Mouse (Mus musculus) midbrain, embryonic 10.5 days (tissue): ENCODE measurements around the gene Pgd. TPM values are rescaled to one million over a fixed set of nuclear protein-coding genes. Genes with fewer than 3 reads are reported as not detected.
A peak's percentile ranks its signal among the peaks of the same experiment; 100 is the strongest.
"Not testable (repeated sequence)": the region's sequence is repeated elsewhere in the genome, so short reads cannot be mapped to it uniquely, and the experiment has no call there.

ENCODE experiments used
- DNase-seq: peaks from one replicate; pipeline ENCODE4 v3.0.0-alpha.2; 2017; ENCODE audit warnings: low spot score
- H3K27ac ChIP-seq: fragments of 300-500 bp; sonication (generic); replicated peaks from 2 replicates; pipeline ENCODE4 v1.5.1; 2016; ENCODE audit warnings: mild to moderate bottlenecking
- H3K27me3 ChIP-seq: fragments of 300-500 bp; sonication (generic); 2 replicates; pipeline ENCODE4 v1.6.1; 2016; ENCODE audit warnings: low read depth, mild to moderate bottlenecking; ENCODE audit not compliant: poor library complexity, severe bottlenecking
- H3K36me3 ChIP-seq: fragments of 300-500 bp; sonication (generic); 2 replicates; pipeline ENCODE4 v1.6.1; 2016; ENCODE audit warnings: mild to moderate bottlenecking, moderate library complexity
- H3K4me1 ChIP-seq: fragments of 300-500 bp; sonication (generic); 2 replicates; pipeline ENCODE4 v1.6.1; 2016
- H3K4me3 ChIP-seq: fragments of 300-500 bp; sonication (generic); 2 replicates; pipeline ENCODE4 v1.5.1; 2016; ENCODE audit warnings: mild to moderate bottlenecking, moderate library complexity
- H3K9me3 ChIP-seq: fragments of 300-500 bp; sonication (generic); replicated peaks from 2 replicates; pipeline ENCODE4 v1.6.1; 2016; ENCODE audit warnings: mild to moderate bottlenecking
- WGBS: fragments of 180-500 bp; shearing (Covaris S2); methylation state at CpG from one replicate; pipeline ENCODE4 v1.1.7; 2016; 5-methylcytosine and 5-hydroxymethylcytosine counted together
- polyA plus RNA-seq: library from polyadenylated mRNA; unstranded; fragments of >200 nt; fragmentation: Nextera tagmentation; extraction: Ambion mirVana; gene quantifications from 2 replicates; pipeline ENCODE4 v1.2.1, GENCODE M21; 2016

Gene Pgd
- polyA plus RNA-seq, result 168 TPM in 2 replicates

- DNase-seq, result peak; percentile 97
- no peaks in the 10 kb centered on the region for H3K9me3 ChIP-seq
- H3K36me3 ChIP-seq, result peaks cover 39% of the 10 kb centered on the region
- under 1% methylated on average over 59 of the region's 59 CpGs for WGBS
- H3K27ac ChIP-seq, result peak within 1 kb of the TSS; percentile 87
- H3K4me1 ChIP-seq, result peaks cover 29% of the 10 kb centered on the region
- peak within 1 kb of the TSS; percentile 80 for H3K4me3 ChIP-seq
- no peaks in the 10 kb centered on the region for H3K27me3 ChIP-seq
Observed at GRCm38 (mm10) chr4:149166215-149166946, at the start of gene Pgd. TSS of gene Pgd (minus strand) at chr4:149166771.

GRCm38 (mm10) chr4:149215982-149216381 lies 49.4 kb upstream of the Pgd start:
- Histone ChIP-seq H3K36me3 (peaks cover 92% of the 10 kb centered on the region), H3K4me1 (peaks cover 30% of the 10 kb centered on the region), H3K9me3 (peaks cover 7% of the 10 kb centered on the region; the same call in 1 of the 2 replicates), H3K4me3 (no peak overlapping the region), H3K27me3 (no peaks in the 10 kb centered on the region), H3K27ac (no peak overlapping the region)
- 94% methylated on average over 9 of the region's 9 CpGs for WGBS
- DNase-seq, result no peak

- whole genome bisulfite sequencing, result 63% methylated on average over 2 of the region's 2 CpGs
- Histone ChIP-seq H3K27me3 (no peaks in the 10 kb centered on the region), H3K9me3 (peaks cover 7% of the 10 kb centered on the region; the same call in 1 of the 2 replicates), H3K4me1 (peaks cover 24% of the 10 kb centered on the region), H3K36me3 (peaks cover 92% of the 10 kb centered on the region), H3K27ac (no peak overlapping the region), H3K4me3 (no peak overlapping the region)
- DNase-seq, result no peak
Observed at GRCm38 (mm10) chr4:149215397-149215796, 48.8 kb upstream of the Pgd start.

DNA sequence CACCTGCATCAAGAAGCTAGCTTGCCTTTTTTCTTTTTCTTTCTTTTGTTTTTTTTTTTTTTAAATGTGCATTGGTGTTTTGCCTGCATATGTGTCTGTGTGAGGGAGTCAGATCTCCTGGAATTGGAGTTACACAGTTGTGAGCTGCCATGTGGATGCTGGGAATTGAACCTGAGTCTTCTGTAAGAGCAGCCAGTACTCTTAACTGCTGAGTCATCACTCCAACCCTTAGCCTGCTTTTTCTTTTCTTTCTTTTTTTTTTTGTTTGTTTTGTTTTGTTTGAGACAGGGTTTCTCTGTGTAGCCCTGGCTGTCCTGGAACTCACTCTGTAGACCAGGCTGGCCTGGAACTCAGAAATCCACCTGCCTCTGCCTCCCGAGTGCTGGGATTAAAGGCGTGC lies 47.9 kb upstream of the Pgd start:
- DNase-seq, H3K9me3 ChIP-seq, H3K27ac ChIP-seq, H3K4me3 ChIP-seq, H3K27me3 ChIP-seq: not testable (repeated sequence)
- 100% methylated on average over 2 of the region's 2 CpGs for WGBS
- Histone ChIP-seq H3K36me3 (peaks cover 92% of the 10 kb centered on the region), H3K4me1 (peaks cover 15% of the 10 kb centered on the region)

GRCm38 (mm10) chr4:149213466-149213865 lies 46.9 kb upstream of the Pgd start:
- H3K4me1 ChIP-seq, result peaks cover 12% of the 10 kb centered on the region; the same call in 1 of the 2 replicates
- no peak for DNase-seq
- H3K27ac ChIP-seq, result no peak overlapping the region
- peaks cover 7% of the 10 kb centered on the region; the same call in 1 of the 2 replicates for H3K9me3 ChIP-seq
- H3K36me3 ChIP-seq, result peaks cover 91% of the 10 kb centered on the region
- H3K4me3 ChIP-seq, result no peak overlapping the region
- 94% methylated on average over 9 of the region's 9 CpGs for WGBS
- H3K27me3 ChIP-seq, result no peaks in the 10 kb centered on the region

DNA sequence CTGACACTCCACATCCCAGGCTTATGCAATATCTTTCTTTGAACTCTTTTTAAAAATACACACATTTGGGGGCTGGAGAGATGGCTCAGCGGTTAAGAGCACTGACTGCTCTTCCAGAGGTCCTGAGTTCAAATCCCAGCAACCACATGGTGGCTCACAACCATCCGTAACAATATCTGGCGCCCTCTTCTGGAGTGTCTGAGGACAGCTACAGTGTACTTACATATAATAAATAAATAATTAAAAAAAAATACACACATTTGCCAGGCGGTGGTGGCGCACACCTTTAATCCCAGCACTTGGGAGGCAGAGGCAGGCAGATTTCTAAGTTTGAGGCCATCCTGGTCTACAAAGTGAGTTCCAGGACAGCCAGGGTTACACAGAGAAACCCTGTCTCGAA lies 44.9 kb upstream of the Pgd start:
- not testable (repeated sequence) for H3K4me3 ChIP-seq, H3K27ac ChIP-seq, H3K9me3 ChIP-seq, H3K27me3 ChIP-seq, DNase-seq
- 92% methylated on average over 6 of the region's 6 CpGs for WGBS
- Histone ChIP-seq H3K4me1 (peaks cover 12% of the 10 kb centered on the region; the same call in 1 of the 2 replicates), H3K36me3 (peaks cover 93% of the 10 kb centered on the region)

DNA sequence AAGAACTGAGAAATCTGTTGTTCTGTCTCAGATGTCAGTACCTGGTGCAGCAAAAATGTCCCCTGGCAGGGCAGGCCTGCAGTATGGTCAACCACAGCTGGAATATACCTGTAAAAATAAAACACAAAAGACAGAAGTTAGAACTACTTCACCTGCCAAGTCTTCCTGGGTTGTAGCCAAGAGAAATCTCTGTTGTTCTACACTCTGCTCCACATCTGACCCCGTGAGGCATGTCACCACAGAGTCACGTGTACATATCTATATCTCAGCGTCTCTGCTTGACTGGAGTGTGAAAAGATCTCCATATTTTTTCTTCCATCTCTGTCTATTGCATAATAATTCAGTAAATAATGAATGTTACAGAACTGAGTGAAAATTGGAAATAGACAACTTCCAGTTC lies 35.9 kb upstream of the Pgd start:
- no peaks in the 10 kb centered on the region for H3K4me1 ChIP-seq
- WGBS, result 91% methylated on average over 3 of the region's 3 CpGs
- H3K9me3 ChIP-seq, result no peaks in the 10 kb centered on the region
- no peak overlapping the region for H3K4me3 ChIP-seq
- no peaks in the 10 kb centered on the region for H3K27me3 ChIP-seq
- H3K36me3 ChIP-seq, result peaks cover 94% of the 10 kb centered on the region
- DNase-seq, result no peak
- no peak overlapping the region for H3K27ac ChIP-seq

DNA sequence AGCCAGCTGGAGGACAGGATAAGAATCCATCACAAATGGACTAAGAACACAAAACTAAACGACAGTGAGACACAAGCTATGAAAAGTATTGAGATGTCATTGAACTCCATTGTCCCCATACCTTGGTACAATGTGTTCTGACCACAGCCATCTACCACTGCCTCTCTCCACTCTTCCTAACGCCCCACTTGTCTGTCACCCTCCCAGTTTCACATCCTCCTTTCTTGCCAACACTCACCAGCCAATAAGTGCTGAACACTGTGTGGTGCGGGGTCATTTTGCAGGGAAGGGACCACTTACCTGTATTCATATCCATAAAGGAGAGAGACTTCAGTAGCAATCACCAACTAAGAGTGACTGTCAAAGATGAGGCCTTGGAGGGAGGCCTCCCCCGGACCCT lies 34.5 kb upstream of the Pgd start:
- H3K4me1 ChIP-seq, result no peaks in the 10 kb centered on the region
- no peaks in the 10 kb centered on the region for H3K27me3 ChIP-seq
- H3K27ac ChIP-seq, result no peak overlapping the region
- no peak overlapping the region for H3K4me3 ChIP-seq
- no peaks in the 10 kb centered on the region for H3K9me3 ChIP-seq
- WGBS, result 94% methylated on average over 4 of the region's 4 CpGs
- H3K36me3 ChIP-seq, result peaks cover 94% of the 10 kb centered on the region
- DNase-seq, result no peak

DNA sequence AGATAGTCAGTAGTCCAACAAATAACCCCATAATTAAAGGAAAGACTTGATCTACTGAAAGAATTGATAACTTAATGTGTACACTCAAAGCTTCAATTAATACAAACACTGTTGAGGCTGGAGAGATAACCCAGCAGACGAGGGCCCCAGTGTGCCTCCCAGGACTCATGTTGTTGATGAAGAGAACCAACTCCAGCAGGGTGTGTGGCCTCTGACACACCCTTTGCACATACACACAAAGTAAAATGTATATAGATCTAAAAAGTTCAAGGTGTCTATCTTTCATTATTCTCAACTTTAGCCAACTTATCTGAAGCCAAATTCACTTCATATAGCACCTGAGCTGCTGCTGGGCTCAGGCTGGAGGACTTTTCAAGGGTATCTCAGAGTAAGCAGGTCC lies 30.6 kb upstream of the Pgd start:
- WGBS, result 84% methylated on average over 1 of the region's 1 CpGs
- no peak overlapping the region for H3K27ac ChIP-seq
- DNase-seq, result no peak
- no peak overlapping the region for H3K4me3 ChIP-seq
- H3K36me3 ChIP-seq, result peaks cover 91% of the 10 kb centered on the region
- H3K4me1 ChIP-seq, result no peaks in the 10 kb centered on the region
- no peaks in the 10 kb centered on the region for H3K9me3 ChIP-seq
- no peaks in the 10 kb centered on the region for H3K27me3 ChIP-seq

DNA sequence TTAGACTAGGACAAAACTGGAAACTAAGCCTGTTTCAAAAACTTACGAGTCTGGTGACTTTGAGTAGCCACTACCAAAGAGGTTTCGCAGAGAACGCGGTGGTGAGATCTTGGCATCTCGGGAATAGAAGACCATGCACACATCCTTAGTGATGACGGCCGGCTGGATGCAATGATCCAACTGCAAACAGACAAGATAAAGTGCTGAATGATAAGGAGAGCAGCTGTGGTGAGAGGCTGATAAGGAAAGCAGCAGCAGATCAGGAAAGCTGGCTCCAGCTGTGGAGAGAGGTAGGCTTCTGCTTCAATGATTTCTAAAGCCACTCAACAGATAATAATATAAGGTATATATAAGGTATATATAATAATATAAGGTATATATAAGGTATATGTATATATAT lies 24.5 kb upstream of the Pgd start:
- Histone ChIP-seq H3K36me3 (peaks cover 95% of the 10 kb centered on the region), H3K4me1 (no peaks in the 10 kb centered on the region), H3K27me3 (no peaks in the 10 kb centered on the region), H3K27ac (no peak overlapping the region), H3K4me3 (no peak overlapping the region), H3K9me3 (no peaks in the 10 kb centered on the region)
- WGBS, result 96% methylated on average over 7 of the region's 7 CpGs
- no peak for DNase-seq

- no peak overlapping the region for H3K4me3 ChIP-seq
- peaks cover 97% of the 10 kb centered on the region for H3K36me3 ChIP-seq
- no peaks in the 10 kb centered on the region for H3K4me1 ChIP-seq
- H3K27ac ChIP-seq, result no peak overlapping the region
- 93% methylated on average over 2 of the region's 2 CpGs for WGBS
- no peak for DNase-seq
- no peaks in the 10 kb centered on the region for H3K9me3 ChIP-seq
- no peaks in the 10 kb centered on the region for H3K27me3 ChIP-seq
Observed at GRCm38 (mm10) chr4:149188563-149188962, 22.0 kb upstream of the Pgd start.

DNA sequence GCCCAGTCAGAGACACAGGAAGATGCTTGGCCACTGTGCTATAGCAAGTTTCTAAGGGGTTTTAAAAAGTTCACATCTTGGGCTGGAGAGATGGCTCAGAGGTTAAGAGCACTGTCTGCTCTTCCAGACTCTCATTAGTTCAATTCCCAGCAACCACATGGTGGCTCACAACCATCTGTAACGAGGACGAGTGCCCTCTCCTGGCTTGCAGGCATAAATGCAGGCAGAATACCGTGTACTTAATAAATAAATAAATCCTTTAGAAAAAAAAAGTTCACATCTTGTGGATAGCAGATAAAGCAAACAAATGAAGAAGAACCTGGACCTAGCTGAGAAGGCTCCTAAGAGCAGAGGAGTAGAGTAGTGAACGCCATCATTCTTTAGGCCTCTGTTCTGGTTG lies 16.2 kb upstream of the Pgd start:
- Histone ChIP-seq H3K4me1 (peaks cover 24% of the 10 kb centered on the region), H3K36me3 (peaks cover 98% of the 10 kb centered on the region), H3K4me3 (no peak overlapping the region), H3K9me3 (no peaks in the 10 kb centered on the region), H3K27ac (no peak overlapping the region), H3K27me3 (no peaks in the 10 kb centered on the region)
- DNase-seq, result no peak
- WGBS, result 61% methylated on average over 4 of the region's 4 CpGs

DNA sequence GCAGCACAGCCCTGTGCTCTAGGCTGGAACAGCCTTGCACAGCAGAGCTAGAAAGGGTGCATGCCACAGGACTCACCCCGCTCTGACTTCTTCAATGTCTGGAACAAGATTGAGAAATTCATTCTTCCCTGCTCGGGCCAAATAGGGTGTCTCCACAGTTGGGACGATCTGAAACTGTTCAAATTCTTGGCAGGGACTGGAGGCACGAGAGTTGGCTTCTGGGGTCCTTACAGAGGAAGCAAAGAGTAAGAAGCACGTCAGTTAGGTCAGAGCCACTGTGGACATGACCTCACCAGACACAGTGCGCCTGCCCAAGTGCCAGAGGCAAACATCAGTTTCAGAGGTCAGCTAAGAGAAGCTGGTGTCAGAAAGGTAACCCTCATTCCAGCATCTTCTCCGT lies 15.6 kb upstream of the Pgd start:
- WGBS, result 89% methylated on average over 7 of the region's 7 CpGs
- Histone ChIP-seq H3K9me3 (no peaks in the 10 kb centered on the region), H3K4me1 (peaks cover 29% of the 10 kb centered on the region), H3K27me3 (no peaks in the 10 kb centered on the region), H3K36me3 (peaks cover 97% of the 10 kb centered on the region), H3K4me3 (no peak overlapping the region), H3K27ac (no peak overlapping the region)
- no peak for DNase-seq
